Mouse (Mus musculus) heart, adult 2 months (tissue): Measurements from ENCODE around the gene March8. TPM values are rescaled to one million over a fixed set of nuclear protein-coding genes. Genes with fewer than 3 reads are reported as not detected.

Experiments used
- DNase-seq, 2 experiments: peaks; one replicate each; pipeline ENCODE4 v3.0.0; 2021
- H3K27ac ChIP-seq: fragments of 200-600 bp; 2 replicates; pipeline ENCODE4 v1.8.1; 2022
- H3K27me3 ChIP-seq: fragments of 200-500 bp; 2 replicates; pipeline ENCODE4 v1.6.1; 2012; ENCODE audit warnings: mild to moderate bottlenecking, low read length, inconsistent platforms, mixed read lengths; ENCODE audit not compliant: control insufficient read depth, insufficient read depth
- H3K36me3 ChIP-seq: fragments of 200-500 bp; 2 replicates; pipeline ENCODE4 v1.6.1; 2012; ENCODE audit warnings: low read length, inconsistent platforms; ENCODE audit not compliant: control insufficient read depth, insufficient read depth
- H3K4me1 ChIP-seq: fragments of 200-500 bp; 2 replicates; pipeline ENCODE4 v1.6.1; 2011; ENCODE audit warnings: low read length; ENCODE audit not compliant: control insufficient read depth, insufficient read depth
- H3K4me3 ChIP-seq: fragments of 200-600 bp; 2 replicates; pipeline ENCODE4 v1.8.1; 2022
- H3K79me2 ChIP-seq: fragments of 200-500 bp; replicated peaks from 2 replicates; pipeline ENCODE4 v1.6.1; 2012; ENCODE audit warnings: mild to moderate bottlenecking, inconsistent platforms, low read length, moderate library complexity, mixed read lengths; ENCODE audit not compliant: control insufficient read depth, insufficient read depth
- H3K9ac ChIP-seq: fragments of 200-500 bp; 2 replicates; pipeline ENCODE4 v1.6.1; 2012; ENCODE audit warnings: low read depth, mild to moderate bottlenecking, control low read depth, inconsistent platforms, low read length, mixed read lengths
- CTCF ChIP-seq: fragments of 200-600 bp; IDR thresholded peaks from 2 replicates; pipeline ENCODE4 v1.8.1; 2022; ENCODE audit warnings: antibody characterized with exemption, mild to moderate bottlenecking, moderate library complexity
- EP300 ChIP-seq: fragments of 200-500 bp; IDR thresholded peaks from 2 replicates; pipeline ENCODE4 v1.6.1; 2011; ENCODE audit warnings: low read depth, low read length, control low read depth; ENCODE audit not compliant: insufficient read depth
- POLR2A ChIP-seq: fragments of 200-500 bp; IDR thresholded peaks from 2 replicates; pipeline ENCODE4 v1.6.1; 2011; ENCODE audit warnings: mild to moderate bottlenecking, low read depth, low read length, control low read depth; ENCODE audit not compliant: insufficient read depth
- WGBS: fragments of 180-500 bp; shearing (Covaris S2); methylation state at CpG from one replicate; pipeline ENCODE4 v1.1.7; 2018; 5-methylcytosine and 5-hydroxymethylcytosine counted together
- intact Hi-C: fragments of 180-260 bp; cut with DNase I; formaldehyde crosslinking; loops from one replicate; pipeline ENCODE4 v1.15.1; 2025
- polyA plus RNA-seq: library from polyadenylated mRNA; depleted of rRNA; stranded (reverse); fragments of >200 nt; gene quantifications from 2 replicates; pipeline ENCODE4 v1.2.3, GENCODE M21; 2012
- total RNA-seq, 2 experiments: library from RNA; stranded (reverse); gene quantifications; 2 replicates each; pipeline ENCODE4 v1.2.3; 2021

March8 gene
- total and polyA plus RNA-seq, 3 experiments = 27.8 to 43.9 (median 38.4) TPM

DNA sequence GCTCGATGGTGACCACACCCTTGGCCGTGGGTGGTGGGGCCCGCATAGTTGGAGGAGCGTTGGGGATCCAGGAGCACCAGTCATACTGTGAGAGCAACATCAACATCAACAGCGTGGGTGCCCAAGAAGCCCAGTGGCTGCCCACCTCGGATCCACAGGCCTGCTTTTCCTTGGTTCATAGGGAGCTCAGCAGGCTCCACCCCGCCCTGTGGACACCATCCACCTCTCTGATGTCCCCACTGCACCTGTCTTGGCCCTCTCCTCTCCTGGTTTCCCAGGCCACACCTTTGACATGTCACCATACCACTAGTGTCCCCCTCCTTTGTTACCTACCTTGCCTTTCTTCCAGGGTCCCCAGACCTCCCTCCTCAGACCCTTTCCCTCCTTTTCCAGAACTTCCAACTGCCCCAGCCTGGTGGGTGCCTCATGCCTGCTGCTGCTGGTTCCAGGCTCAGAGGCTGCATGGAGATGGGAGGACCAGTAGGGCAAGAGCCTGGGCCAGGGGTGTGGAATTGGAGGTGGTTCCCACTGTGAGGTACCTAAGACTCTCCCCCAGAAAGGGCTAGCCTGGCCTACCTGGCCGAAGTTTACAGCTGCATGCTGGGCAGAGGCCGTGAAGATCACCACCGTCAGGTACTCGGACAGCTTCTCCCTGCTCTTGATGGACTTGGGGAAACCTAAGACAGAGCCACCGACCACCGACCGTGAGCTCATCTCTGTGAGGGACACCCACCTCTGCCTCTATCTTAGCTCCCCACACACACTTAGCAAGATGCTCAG, 74.9 kb downstream of the March8 start:
- TF ChIP-seq EP300 (no peak), CTCF (no peak), POLR2A (no peak)

DNA sequence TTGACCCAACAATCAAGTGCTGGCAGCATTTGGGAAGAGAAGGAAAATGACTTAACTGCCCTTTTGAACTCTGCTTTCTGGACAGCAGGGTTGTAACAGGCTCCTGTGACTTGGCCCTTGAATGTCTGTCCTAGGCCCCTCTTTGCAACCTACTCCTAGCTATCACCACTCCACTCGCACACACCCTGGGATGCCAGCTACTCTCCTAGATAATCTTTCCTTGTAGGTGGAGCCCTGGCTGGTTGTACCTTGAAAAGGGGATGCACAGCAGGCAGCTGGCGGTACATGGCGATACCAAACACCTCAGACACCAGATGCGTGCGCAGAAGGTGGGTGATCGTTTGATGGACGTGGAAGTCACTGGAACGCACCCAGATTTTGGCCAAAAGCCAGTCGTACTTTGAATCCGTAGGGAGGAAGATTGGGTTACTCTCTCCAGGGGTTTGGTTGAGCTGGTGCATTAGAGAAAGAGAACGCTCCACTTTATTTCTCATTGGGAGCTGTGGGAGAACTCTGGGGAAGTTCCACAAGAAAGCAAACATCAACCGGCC, 77.4 kb downstream of the March8 start:
- no peak for DNase-seq
- 61% methylated on average over 12 of the region's 12 CpGs for WGBS
- Histone ChIP-seq H3K9ac (no peak overlapping the region), H3K36me3 (no peaks in the 10 kb centered on the region), H3K79me2 (no peaks in the 10 kb centered on the region), H3K27ac (no peak overlapping the region), H3K4me1 (no peaks in the 10 kb centered on the region), H3K27me3 (no peaks in the 10 kb centered on the region), H3K4me3 (no peak overlapping the region)
- TF ChIP-seq POLR2A = no peak
- no peak for TF ChIP-seq CTCF
- TF ChIP-seq EP300 = no peak
- intact Hi-C loops = no loop called here

More for the DNA sequence above, 74.9 kb downstream of the March8 start:
- no peaks in the 10 kb centered on the region for H3K4me1 ChIP-seq
- intact Hi-C loops = no loop called here
- no peaks in the 10 kb centered on the region for H3K36me3 ChIP-seq
- no peak overlapping the region for H3K9ac ChIP-seq
- 95% methylated on average over 14 of the region's 14 CpGs for WGBS
- H3K4me3 ChIP-seq = no peak overlapping the region
- no peak for DNase-seq
- H3K27ac ChIP-seq = no peak overlapping the region
- H3K27me3 ChIP-seq = no peaks in the 10 kb centered on the region
- H3K79me2 ChIP-seq = no peaks in the 10 kb centered on the region

DNA sequence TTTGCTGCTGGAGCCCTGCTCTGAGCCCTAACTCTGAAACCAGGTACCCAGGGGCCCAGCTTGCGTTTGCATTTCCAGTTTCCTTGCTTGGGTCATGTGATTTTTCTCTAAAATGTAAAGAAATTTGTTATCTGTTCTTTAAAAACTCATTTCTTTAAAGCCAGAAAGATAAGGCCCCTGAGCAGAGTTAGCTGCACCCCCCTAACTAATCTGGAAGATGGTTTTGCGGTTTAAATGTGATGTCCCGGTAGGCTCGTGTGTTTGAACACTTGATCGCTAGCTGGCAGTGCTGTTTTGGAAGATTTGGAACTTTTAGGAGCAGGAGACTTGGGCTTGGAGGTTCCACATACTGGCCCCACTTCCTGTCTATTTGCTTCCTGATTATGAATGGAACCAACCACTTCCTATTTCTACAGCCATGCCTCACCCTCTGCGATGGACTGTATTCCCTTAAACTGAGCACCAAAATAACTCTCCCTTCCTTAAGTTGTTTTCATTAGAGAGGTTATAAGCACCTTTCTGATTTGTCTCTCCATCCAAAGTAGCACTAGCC, 78.3 kb downstream of the March8 start:
- Histone ChIP-seq H3K4me1 (no peaks in the 10 kb centered on the region), H3K9ac (no peak overlapping the region), H3K79me2 (no peaks in the 10 kb centered on the region), H3K27ac (no peak overlapping the region), H3K36me3 (no peaks in the 10 kb centered on the region), H3K27me3 (no peaks in the 10 kb centered on the region), H3K4me3 (no peak overlapping the region)
- WGBS = 78% methylated on average over 6 of the region's 6 CpGs
- intact Hi-C loops = no loop called here
- TF ChIP-seq EP300 (no peak), CTCF (no peak), POLR2A (no peak)
- DNase-seq = no peak

DNA sequence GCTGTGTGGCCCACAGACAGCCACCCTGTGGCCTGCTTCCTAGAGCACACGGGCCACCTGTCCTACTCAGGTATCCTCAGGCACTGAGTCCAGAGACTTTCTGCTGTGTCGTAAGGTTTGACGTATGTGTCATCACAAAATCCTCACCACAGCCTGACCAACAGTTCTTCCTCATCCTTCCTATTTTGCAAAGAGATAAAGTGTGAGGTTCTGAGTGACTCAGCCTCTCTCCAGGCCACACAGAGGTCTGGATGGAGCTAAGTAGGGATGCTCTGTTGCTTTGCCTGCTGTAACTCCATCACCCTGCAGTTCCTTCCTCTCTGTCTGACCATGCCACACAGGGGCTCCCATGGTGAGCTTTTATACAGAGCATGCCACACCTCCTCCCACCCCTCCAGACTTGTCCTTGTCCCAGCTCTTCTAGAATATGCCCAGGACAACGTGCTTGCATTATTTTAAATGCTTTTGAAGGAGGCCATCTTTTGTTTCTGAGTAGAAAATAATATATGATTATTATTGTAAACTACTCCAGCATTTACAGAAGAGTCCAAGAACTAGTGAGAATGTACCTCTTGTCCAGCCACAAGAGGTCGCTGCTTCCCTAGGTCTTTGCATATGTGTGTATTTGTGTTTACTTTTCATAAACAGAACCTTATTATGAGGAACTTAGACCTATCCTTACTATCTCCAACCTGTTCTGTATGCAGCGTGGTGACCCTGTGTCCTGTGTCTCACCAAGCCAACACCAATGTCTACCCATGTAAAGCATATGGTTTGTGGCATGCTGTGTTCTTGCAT, 79.9 kb downstream of the March8 start:
- no peaks in the 10 kb centered on the region for H3K36me3 ChIP-seq
- no peaks in the 10 kb centered on the region for H3K4me1 ChIP-seq
- no peak overlapping the region for H3K4me3 ChIP-seq
- 65% methylated on average over 6 of the region's 6 CpGs for WGBS
- H3K79me2 ChIP-seq = no peaks in the 10 kb centered on the region
- H3K27me3 ChIP-seq = no peaks in the 10 kb centered on the region
- no peak overlapping the region for H3K27ac ChIP-seq
- intact Hi-C loops = loop anchor here (2.0 kb wide), 1 partner anchor 279 kb away; no protein-coding TSS in a partner anchor
- H3K9ac ChIP-seq = no peak overlapping the region
- TF ChIP-seq CTCF = peak; percentile 77
- TF ChIP-seq EP300 = no peak
- no peak for DNase-seq

- intact Hi-C loops = loop anchor here (2.0 kb wide), 1 partner anchor 278 kb away; no protein-coding TSS in a partner anchor
- TF ChIP-seq POLR2A (no peak), EP300 (no peak), CTCF (no peak)
- 90% methylated on average over 1 of the region's 1 CpGs for WGBS
- H3K27ac ChIP-seq = no peak overlapping the region
- no peaks in the 10 kb centered on the region for H3K36me3 ChIP-seq
- no peaks in the 10 kb centered on the region for H3K4me1 ChIP-seq
- DNase-seq = no peak
- H3K9ac ChIP-seq = no peak overlapping the region
- H3K27me3 ChIP-seq = no peaks in the 10 kb centered on the region
- no peak overlapping the region for H3K4me3 ChIP-seq
- no peaks in the 10 kb centered on the region for H3K79me2 ChIP-seq
Observed at GRCm38 (mm10) chr6:116418487-116418886, 80.7 kb downstream of the March8 start.
